Mouse (Mus musculus) embryonic facial prominence, embryonic 15.5 days (tissue): Measurements from ENCODE around the gene Trpm4. TPM values are rescaled to one million over a fixed set of nuclear protein-coding genes. Genes with fewer than 3 reads are reported as not detected.

Experiments
- ATAC-seq: fragments of 200-750 bp; cut with Nextera tagmentation; 2 replicates; pipeline ENCODE4 v1.8.0; 2017; ENCODE audit warnings: low read depth, moderate TSS enrichment; ENCODE audit not compliant: insufficient number of reproducible peaks, low FRiP score, low TSS enrichment
- H3K27ac ChIP-seq: fragments of 300-500 bp; sonication (generic); replicated peaks from 2 replicates; pipeline ENCODE4 v1.5.1; 2015; ENCODE audit warnings: mild to moderate bottlenecking, inconsistent platforms
- H3K27me3 ChIP-seq: fragments of 300-500 bp; sonication (generic); 2 replicates; pipeline ENCODE4 v1.6.1; 2015; ENCODE audit warnings: inconsistent platforms
- H3K36me3 ChIP-seq: fragments of 300-500 bp; sonication (generic); 2 replicates; pipeline ENCODE4 v1.6.1; 2015; ENCODE audit warnings: mild to moderate bottlenecking, inconsistent platforms
- H3K4me1 ChIP-seq: fragments of 300-500 bp; sonication (generic); 2 replicates; pipeline ENCODE4 v1.6.1; 2015; ENCODE audit warnings: inconsistent platforms
- H3K4me2 ChIP-seq: fragments of 300-500 bp; sonication (generic); replicated peaks from 2 replicates; pipeline ENCODE4 v1.6.1; 2015; ENCODE audit warnings: mild to moderate bottlenecking, inconsistent platforms
- H3K4me3 ChIP-seq: fragments of 300-500 bp; sonication (generic); replicated peaks from 2 replicates; pipeline ENCODE4 v1.5.1; 2015; ENCODE audit warnings: mild to moderate bottlenecking, inconsistent platforms
- H3K9ac ChIP-seq: fragments of 300-500 bp; sonication (generic); 2 replicates; pipeline ENCODE4 v1.6.1; 2015; ENCODE audit warnings: inconsistent platforms
- H3K9me3 ChIP-seq: fragments of 300-500 bp; sonication (generic); replicated peaks from 2 replicates; pipeline ENCODE4 v1.6.1; 2016; ENCODE audit warnings: inconsistent platforms
- WGBS: fragments of 180-500 bp; shearing (Covaris S2); methylation state at CpG from one replicate; pipeline ENCODE4 v1.1.7; 2015; 5-methylcytosine and 5-hydroxymethylcytosine counted together
- polyA plus RNA-seq: library from polyadenylated mRNA; unstranded; fragments of >200 nt; fragmentation: Nextera tagmentation; extraction: Ambion mirVana; gene quantifications from 2 replicates; pipeline ENCODE4 v1.2.1, GENCODE M21; 2015

The Trpm4 gene
- polyA plus RNA-seq, 1 experiment from 2014 or later, result 23.9 TPM

GRCm38 (mm10) chr7:45343543-45343942 is 10.0 kb upstream of the Trpm4 start:
- no peak overlapping the region for H3K9ac ChIP-seq
- peaks cover 30% of the 10 kb centered on the region for H3K4me1 ChIP-seq
- H3K27ac ChIP-seq, result no peak overlapping the region
- 19% methylated on average over 13 of the region's 13 CpGs for WGBS
- H3K27me3 ChIP-seq, result no peaks in the 10 kb centered on the region
- H3K36me3 ChIP-seq, result no peaks in the 10 kb centered on the region
- H3K4me3 ChIP-seq, result no peak overlapping the region
- H3K4me2 ChIP-seq, result no peak overlapping the region
- ATAC-seq, result no peak
- no peaks in the 10 kb centered on the region for H3K9me3 ChIP-seq

- no peak overlapping the region for H3K4me2 ChIP-seq
- H3K4me1 ChIP-seq, result peaks cover 45% of the 10 kb centered on the region
- H3K4me3 ChIP-seq, result no peak overlapping the region
- ATAC-seq, result no peak
- WGBS, result 91% methylated on average over 11 of the region's 11 CpGs
- no peaks in the 10 kb centered on the region for H3K9me3 ChIP-seq
- H3K9ac ChIP-seq, result no peak overlapping the region
- no peaks in the 10 kb centered on the region for H3K36me3 ChIP-seq
- H3K27ac ChIP-seq, result no peak overlapping the region
- H3K27me3 ChIP-seq, result no peaks in the 10 kb centered on the region
Observed at GRCm38 (mm10) chr7:45342081-45342480, 8.5 kb upstream of the Trpm4 start.

GRCm38 (mm10) chr7:45341303-45341702 is 7.7 kb upstream of the Trpm4 start:
- no peaks in the 10 kb centered on the region for H3K9me3 ChIP-seq
- no peak for ATAC-seq
- no peaks in the 10 kb centered on the region for H3K36me3 ChIP-seq
- peak overlapping the region; percentile 89 for H3K4me2 ChIP-seq
- peak overlapping the region; percentile 53 for H3K27ac ChIP-seq
- 6% methylated on average over 8 of the region's 8 CpGs for WGBS
- peak overlapping the region; percentile 53; the same call in 1 of the 2 replicates for H3K4me3 ChIP-seq
- H3K27me3 ChIP-seq, result no peaks in the 10 kb centered on the region
- H3K9ac ChIP-seq, result no peak overlapping the region
- H3K4me1 ChIP-seq, result peaks cover 45% of the 10 kb centered on the region

DNA sequence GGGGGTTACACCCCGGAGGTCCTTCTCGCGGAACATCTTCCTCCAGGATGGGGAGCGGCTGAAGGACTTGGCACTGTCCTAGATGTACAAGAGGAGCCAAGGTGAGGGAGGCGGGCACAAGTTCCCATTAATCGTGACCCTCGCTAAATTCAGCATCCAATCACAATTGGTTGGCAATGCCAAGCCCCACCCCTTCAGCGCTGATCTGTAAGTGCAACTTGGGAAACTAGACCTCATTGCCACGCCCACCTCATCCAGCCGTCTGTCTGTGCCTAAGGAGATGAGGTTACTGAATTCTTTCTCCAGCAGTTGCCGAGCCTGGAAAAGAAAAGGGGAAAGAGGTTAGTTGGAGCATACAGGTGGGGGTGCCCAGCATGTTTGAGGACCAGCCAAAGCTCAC is 7.1 kb upstream of the Trpm4 start:
- no peaks in the 10 kb centered on the region for H3K36me3 ChIP-seq
- ATAC-seq, result peak; percentile 4; the same call in 1 of the 2 replicates
- H3K4me1 ChIP-seq, result peaks cover 45% of the 10 kb centered on the region
- peak overlapping the region; percentile 89 for H3K4me2 ChIP-seq
- no peaks in the 10 kb centered on the region for H3K27me3 ChIP-seq
- no peaks in the 10 kb centered on the region for H3K9me3 ChIP-seq
- 3% methylated on average over 11 of the region's 11 CpGs for WGBS
- peak overlapping the region; percentile 53 for H3K27ac ChIP-seq
- peak overlapping the region; percentile 53 for H3K4me3 ChIP-seq
- H3K9ac ChIP-seq, result peak overlapping the region; percentile 60; the same call in 1 of the 2 replicates

DNA sequence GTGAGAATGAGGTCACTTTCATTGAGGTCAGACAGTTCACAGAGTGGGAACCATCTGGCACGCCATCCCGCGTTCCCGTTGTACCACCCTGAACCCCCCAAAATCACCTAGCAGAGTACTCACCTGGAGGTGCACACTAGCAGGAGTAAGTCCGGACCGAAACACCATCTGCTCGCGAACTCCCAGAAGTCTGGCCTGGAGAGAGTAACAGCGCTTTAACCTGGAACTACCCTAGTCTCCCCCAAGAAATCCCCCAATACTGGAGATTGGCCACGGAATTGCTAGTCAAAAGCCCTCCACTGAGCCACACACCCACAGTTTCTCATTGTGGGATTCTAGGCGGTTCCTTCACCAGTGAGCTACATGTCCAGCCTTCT is 6.5 kb upstream of the Trpm4 start:
- 2% methylated on average over 11 of the region's 11 CpGs for WGBS
- Histone ChIP-seq H3K27ac (0 out of 2 replicates have a peak overlapping the region, but pooled peaks have one; percentile 22), H3K36me3 (no peaks in the 10 kb centered on the region), H3K27me3 (no peaks in the 10 kb centered on the region), H3K4me3 (peak overlapping the region; percentile 53), H3K4me1 (peaks cover 47% of the 10 kb centered on the region), H3K9ac (peak overlapping the region; percentile 60), H3K9me3 (no peaks in the 10 kb centered on the region), H3K4me2 (peak overlapping the region; percentile 89)
- no peak for ATAC-seq

- H3K9me3 ChIP-seq, result no peaks in the 10 kb centered on the region
- under 1% methylated on average over 36 of the region's 39 CpGs for WGBS
- H3K4me2 ChIP-seq, result peak overlapping the region; percentile 89
- no peaks in the 10 kb centered on the region for H3K36me3 ChIP-seq
- H3K9ac ChIP-seq, result peak overlapping the region; percentile 60
- ATAC-seq, result peak; percentile 65
- H3K4me3 ChIP-seq, result peak overlapping the region; percentile 53
- H3K4me1 ChIP-seq, result peaks cover 52% of the 10 kb centered on the region
- H3K27me3 ChIP-seq, result no peaks in the 10 kb centered on the region
- H3K27ac ChIP-seq, result peak overlapping the region; percentile 66
Observed at GRCm38 (mm10) chr7:45339410-45340065, 6.0 kb upstream of the Trpm4 start.

DNA sequence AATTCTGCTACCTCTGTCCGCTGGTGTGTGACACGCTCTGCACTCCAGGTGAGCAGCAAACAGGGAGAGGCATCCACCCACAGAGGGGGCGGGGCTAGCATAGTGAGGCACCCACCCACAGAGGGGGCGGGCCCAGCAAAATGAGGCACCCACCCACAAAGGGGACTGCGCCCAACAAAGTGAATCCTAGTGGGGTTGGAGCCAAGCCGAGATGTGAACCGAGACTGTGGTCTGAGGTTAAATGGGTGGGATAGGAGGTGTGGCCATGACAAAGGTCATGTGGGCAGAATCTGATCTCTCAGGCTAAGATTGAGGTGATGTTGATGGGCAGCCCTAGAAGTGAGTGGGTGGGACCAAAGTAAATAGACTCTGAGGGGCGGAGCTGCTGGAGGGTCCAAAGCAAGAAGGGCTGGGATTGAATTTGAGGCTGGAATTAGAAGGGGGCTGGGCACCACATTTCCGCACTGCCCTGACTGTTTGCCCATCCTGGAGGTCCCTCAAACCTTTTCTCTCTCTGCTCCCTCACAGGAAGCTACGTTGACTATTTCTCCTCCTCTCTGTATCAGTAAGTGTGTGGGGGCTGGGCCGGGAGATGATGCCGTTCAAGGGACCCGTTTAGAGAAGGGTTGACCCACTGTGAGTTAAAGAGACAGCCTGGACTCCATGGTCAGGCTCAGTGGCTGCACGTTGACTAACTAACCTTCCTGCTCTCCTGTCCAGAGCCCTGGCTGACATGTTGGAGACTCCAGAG is 4.8 kb upstream of the Trpm4 start:
- Histone ChIP-seq H3K4me2 (peak overlapping the region; percentile 89), H3K9ac (no peak overlapping the region), H3K27ac (peak overlapping the region; percentile 69), H3K9me3 (no peaks in the 10 kb centered on the region), H3K4me3 (peak overlapping the region; percentile 53), H3K27me3 (no peaks in the 10 kb centered on the region), H3K36me3 (no peaks in the 10 kb centered on the region), H3K4me1 (peaks cover 58% of the 10 kb centered on the region)
- ATAC-seq, result 0 out of 2 replicates have a peak, but pooled peaks have one; percentile 15
- WGBS, result 4% methylated on average over 14 of the region's 14 CpGs

GRCm38 (mm10) chr7:45337469-45337868 is 3.9 kb upstream of the Trpm4 start:
- 9% methylated on average over 4 of the region's 4 CpGs for WGBS
- no peak for ATAC-seq

DNA sequence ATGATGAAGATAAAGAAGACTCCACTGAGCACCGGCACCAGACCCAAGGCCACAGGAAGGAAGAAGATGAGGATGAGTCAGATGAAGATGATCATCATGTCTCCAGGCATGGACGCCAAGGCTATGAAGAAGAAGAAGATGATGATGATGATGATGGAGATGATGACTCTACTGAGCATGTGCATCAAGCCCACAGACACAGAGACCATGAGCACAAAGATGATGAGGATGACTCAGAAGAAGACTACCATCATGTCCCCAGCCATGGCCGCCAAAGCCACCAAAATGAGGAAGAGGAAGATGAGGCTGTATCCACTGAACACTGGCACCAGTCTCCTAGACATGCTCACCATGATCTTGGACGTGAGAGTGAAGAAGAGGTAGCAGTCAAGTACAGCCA is 2.7 kb upstream of the Trpm4 start:
- Histone ChIP-seq H3K9ac (no peak overlapping the region), H3K9me3 (no peaks in the 10 kb centered on the region), H3K4me3 (no peak overlapping the region), H3K36me3 (no peaks in the 10 kb centered on the region), H3K27ac (no peak overlapping the region), H3K4me2 (no peak overlapping the region), H3K27me3 (no peaks in the 10 kb centered on the region), H3K4me1 (peaks cover 73% of the 10 kb centered on the region)
- ATAC-seq, result no peak
- 90% methylated on average over 4 of the region's 4 CpGs for WGBS

More at GRCm38 (mm10) chr7:45337469-45337868, 3.9 kb upstream of the Trpm4 start:
- Histone ChIP-seq H3K9ac (no peak overlapping the region), H3K4me1 (peaks cover 65% of the 10 kb centered on the region), H3K4me3 (peak overlapping the region; percentile 53), H3K9me3 (no peaks in the 10 kb centered on the region), H3K27me3 (no peaks in the 10 kb centered on the region), H3K36me3 (no peaks in the 10 kb centered on the region), H3K4me2 (peak overlapping the region; percentile 89), H3K27ac (no peak overlapping the region)

DNA sequence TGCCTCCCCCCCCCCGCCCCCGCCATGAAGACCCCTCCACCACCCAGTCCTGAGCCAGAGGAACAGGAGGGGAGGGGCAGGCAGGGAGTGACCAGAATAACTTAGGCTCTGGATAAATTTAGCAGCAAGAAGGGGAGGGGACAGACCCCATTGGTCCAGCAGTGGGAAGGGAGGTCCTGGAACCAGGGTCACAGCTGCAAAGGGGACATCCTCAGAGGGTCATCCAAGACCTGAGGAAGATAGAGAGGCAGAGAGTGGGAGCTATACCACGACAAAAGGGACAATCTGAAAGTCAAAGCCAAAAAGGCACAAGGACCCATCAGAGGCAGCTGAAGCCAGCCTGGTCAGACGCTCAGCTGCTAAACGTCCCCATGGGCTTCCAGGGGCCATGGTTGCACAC is 1.5 kb upstream of the Trpm4 start, which contains the start of gene Hrc:
Gene Hrc, plus strand, starts transcription at position 235 of the 400 bp plus-strand sequence.
- no peaks in the 10 kb centered on the region for H3K9me3 ChIP-seq
- H3K9ac ChIP-seq, result peak within 1 kb of the TSS; percentile 16; the same call in 1 of the 2 replicates
- no peaks in the 10 kb centered on the region for H3K36me3 ChIP-seq
- peak within 1 kb of the TSS; percentile 77 for H3K4me3 ChIP-seq
- 25% methylated on average over 5 of the region's 5 CpGs for WGBS
- no peaks in the 10 kb centered on the region for H3K27me3 ChIP-seq
- peaks cover 60% of the 10 kb centered on the region for H3K4me1 ChIP-seq
- peak within 1 kb of the TSS; percentile 91 for H3K4me2 ChIP-seq
- no peak for ATAC-seq
- H3K27ac ChIP-seq, result peak within 1 kb of the TSS; percentile 95

DNA sequence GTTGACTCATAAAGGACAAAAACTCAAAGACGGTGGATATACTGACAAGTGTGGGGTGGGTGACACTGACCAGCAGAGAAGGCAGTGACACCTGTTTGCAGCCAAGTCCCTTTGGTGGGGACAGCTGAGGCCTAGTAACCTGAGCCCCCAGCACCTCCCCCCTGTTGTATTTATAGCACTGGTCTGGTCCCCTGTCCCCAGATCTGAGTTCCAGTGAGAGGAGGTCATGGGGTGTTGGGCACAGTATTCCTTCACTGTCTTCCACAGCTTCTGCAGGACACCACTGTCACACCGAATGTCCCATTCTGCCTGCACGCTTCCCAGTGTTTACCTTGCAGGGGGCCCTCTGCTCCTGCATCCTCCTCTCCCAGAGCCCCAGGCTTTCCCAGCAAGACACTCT is 1.0 kb upstream of the Trpm4 start:
- H3K4me2 ChIP-seq, result 0 out of 2 replicates have a peak overlapping the region, but pooled peaks have one; percentile 12
- 21% methylated on average over 3 of the region's 3 CpGs for WGBS
- no peak overlapping the region for H3K9ac ChIP-seq
- no peaks in the 10 kb centered on the region for H3K9me3 ChIP-seq
- peak; percentile 9; the same call in 1 of the 2 replicates for ATAC-seq
- H3K27ac ChIP-seq, result peak overlapping the region; percentile 95
- no peak overlapping the region for H3K4me3 ChIP-seq
- no peaks in the 10 kb centered on the region for H3K36me3 ChIP-seq
- peaks cover 56% of the 10 kb centered on the region for H3K4me1 ChIP-seq
- no peaks in the 10 kb centered on the region for H3K27me3 ChIP-seq
